Mouse (Mus musculus) hindlimb bud, embryonic 11.5 days (tissue): Measurements from ENCODE around the gene Gltp.

Source experiments
- DNase-seq: peaks from one replicate; pipeline ENCODE4 v3.0.0-alpha.2; 2012; ENCODE audit warnings: low read depth, low spot score; ENCODE audit errors: extremely low spot score

Gene Gltp

GRCm38 (mm10) chr5:114690633-114691567, at the start of gene Gltp:
Gene Gltp, minus strand, starts transcription at chr5:114690984.
- peak; percentile 41 for DNase-seq

DNA sequence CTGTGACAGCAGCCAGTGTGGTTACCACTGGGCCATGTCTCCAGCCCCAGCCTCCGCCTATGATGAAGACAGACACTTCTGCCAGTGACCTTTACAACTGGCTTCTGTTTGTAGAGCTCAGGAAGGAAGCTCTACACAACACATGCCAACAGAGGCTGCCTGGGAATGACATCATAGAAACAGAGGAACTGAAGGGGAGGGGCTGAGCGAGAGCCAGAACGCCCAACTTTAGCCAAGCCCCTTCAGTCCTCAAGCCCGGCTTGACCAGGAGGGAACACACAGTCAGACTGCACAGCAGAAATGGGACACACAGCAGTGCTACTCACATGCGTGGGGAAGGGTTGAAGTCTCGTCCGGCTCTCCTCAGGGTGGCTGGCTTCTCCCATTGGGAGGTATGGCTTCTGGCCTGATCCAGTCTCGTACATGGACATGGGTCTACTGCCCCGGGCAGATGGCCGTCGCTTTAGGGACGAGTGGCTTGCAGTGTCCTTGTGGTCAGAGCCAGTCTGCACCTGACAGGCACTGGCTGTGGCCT, 48.0 kb upstream of the Gltp start:
- no peak for DNase-seq

- DNase-seq, result no peak
Measured at GRCm38 (mm10) chr5:114737090-114737887, 46.5 kb upstream of the Gltp start.

DNA sequence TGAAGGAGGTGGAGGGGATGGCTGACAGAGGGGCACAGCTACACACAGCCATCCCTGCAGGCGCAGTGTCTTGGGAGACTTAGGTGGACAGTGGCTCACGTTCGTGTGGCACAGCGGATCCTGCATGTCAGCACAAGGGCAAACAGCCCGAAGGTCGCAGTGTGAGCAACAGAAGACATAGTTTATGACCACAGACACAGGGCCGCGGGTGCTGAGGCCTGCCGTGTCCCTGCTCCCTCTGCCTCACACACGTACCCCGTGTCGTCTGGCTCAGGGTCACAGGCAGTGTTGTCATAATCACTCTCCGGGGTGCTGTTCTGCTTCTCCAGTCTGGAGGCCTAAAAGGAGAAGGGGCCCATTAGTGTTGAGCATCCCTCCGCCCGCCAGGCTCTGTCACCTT, 42.8 kb upstream of the Gltp start:
- no peak for DNase-seq

GRCm38 (mm10) chr5:114731969-114732368, 41.2 kb upstream of the Gltp start:
- no peak for DNase-seq

GRCm38 (mm10) chr5:114731498-114731897, 40.7 kb upstream of the Gltp start:
- no peak for DNase-seq

GRCm38 (mm10) chr5:114730129-114730528, 39.3 kb upstream of the Gltp start:
- peak; percentile 0 for DNase-seq

GRCm38 (mm10) chr5:114728160-114728559, 37.4 kb upstream of the Gltp start:
- DNase-seq, result no peak

DNA sequence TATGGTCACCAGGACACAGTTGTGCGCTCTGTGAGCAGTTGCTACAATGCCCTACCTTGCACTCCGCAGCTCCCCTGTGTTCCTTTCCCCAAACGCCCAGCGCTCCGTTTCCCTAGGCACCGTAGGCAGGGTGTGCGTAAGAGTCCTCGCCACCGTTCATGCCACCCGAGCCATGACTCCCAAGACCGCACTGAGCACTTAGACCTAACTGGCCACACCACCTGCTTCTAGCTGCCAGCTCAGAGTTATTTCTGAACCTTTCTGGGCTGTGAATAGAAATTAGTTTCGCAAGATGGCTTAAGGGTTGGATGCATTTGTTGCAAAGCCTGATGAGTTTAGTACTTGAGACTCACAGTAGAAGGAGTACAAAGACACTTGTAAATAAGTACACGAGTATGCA, 32.1 kb upstream of the Gltp start:
- no peak for DNase-seq

DNA sequence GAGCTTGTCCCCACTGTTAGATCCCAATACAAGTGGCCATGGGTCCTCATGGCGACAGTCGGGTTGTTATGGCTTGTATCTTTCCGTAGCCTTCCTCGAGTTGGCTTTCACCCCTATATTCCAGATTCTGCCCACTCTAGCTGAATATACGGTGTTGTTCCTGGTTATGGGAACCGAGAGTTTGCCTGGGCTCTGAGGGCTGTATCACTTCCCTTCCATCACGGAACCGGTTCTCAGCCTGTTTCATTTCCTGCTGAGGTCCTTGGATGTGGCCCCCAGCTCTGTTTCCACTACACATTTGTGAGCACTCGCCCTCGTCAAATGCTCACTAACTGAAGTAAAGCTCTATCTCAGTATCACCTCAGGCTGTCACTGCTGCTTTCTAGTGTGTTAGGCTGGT, 31.2 kb upstream of the Gltp start:
- DNase-seq, result no peak

- no peak for DNase-seq
Measured at GRCm38 (mm10) chr5:114720784-114721183, 30.0 kb upstream of the Gltp start.

- no peak for DNase-seq
Measured at GRCm38 (mm10) chr5:114719928-114720270, 29.1 kb upstream of the Gltp start.

- DNase-seq, result no peak
Measured at GRCm38 (mm10) chr5:114719003-114719927, 28.5 kb upstream of the Gltp start.

- DNase-seq, result no peak
Measured at GRCm38 (mm10) chr5:114718483-114718882, 27.7 kb upstream of the Gltp start.

GRCm38 (mm10) chr5:114717937-114718336, 27.2 kb upstream of the Gltp start:
- no peak for DNase-seq

DNA sequence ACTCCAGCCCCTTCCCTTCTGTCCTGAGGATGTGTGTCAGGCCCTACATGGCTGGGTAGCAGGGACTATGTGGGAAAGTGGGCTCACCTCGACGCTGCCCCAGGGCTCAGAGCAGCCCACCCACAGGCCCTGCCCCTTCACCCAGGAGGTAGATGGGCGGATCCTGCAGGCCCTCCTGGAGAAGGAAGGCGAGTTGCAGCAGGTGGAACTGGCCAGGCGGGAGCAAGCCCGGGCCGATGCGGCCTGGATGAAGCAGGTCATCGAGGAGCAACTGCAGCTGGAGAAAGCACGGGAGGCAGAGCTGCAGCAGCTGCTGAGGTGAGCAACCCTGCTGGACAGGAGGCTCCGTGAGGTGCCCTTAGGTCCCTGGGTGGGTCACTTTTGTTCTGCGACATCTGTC, 26.5 kb upstream of the Gltp start:
- DNase-seq, result no peak

- no peak for DNase-seq
Measured at GRCm38 (mm10) chr5:114714551-114714950, 23.8 kb upstream of the Gltp start.

- no peak for DNase-seq
Measured at GRCm38 (mm10) chr5:114709357-114709756, 18.6 kb upstream of the Gltp start.

- no peak for DNase-seq
Measured at GRCm38 (mm10) chr5:114708491-114708890, 17.7 kb upstream of the Gltp start.

- peak; percentile 90 for DNase-seq
Measured at GRCm38 (mm10) chr5:114707265-114708068, 16.7 kb upstream of the Gltp start, which contains the start of gene Tchp. Gene Tchp, plus strand, starts transcription at chr5:114707760.
